Mouse (Mus musculus) stomach, postnatal 0 days (tissue): ENCODE measurements around the gene Nup107.

Source experiments
- CTCF ChIP-seq: IDR thresholded peaks from 2 replicates; pipeline ENCODE4 v1.5.1; 2016; ENCODE audit warnings: antibody characterized with exemption, low read depth, mild to moderate bottlenecking, moderate library complexity
- EP300 ChIP-seq: optimal IDR thresholded peaks from 2 replicates; pipeline ENCODE3; 2016; ENCODE audit warnings: antibody characterized with exemption

- TF ChIP-seq CTCF (no peak), EP300 (no peak)
Measured at GRCm38 (mm10) chr10:117740921-117741320, 51.6 kb downstream of the Nup107 start.
